19 mouse cellular contexts compared by ENCODE assay signal in the genomic region with DNA sequence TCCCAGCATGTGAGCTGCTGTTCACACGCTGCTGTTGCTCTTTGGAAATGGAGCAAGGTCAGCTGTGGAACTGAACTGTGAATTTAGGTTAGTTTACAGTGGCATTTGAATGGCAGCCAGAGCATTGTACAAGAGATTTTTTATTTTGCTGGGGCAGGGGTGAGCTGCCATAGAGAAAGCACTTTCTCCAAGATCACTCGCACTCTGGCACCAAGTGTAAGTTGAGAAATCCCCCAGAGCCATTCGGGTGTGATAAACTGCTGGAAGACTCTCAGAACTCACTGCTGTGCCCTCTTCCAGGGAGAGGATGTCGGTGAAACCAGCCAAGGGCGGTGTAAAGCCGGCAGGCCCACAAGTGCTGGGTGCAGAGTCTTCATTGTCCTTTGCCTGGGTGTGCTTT.
DNase-seq lines count a peak whose midpoint lies in the region; ATAC-seq and TF ChIP-seq lines count a peak whose summit lies in the region.
"Had no signal": no experiment of that assay in that cellular context is flagged by ENCODE, and none has a peak within 500 bp of the region (broad histone marks: within the 10 kb centered on the region; RNA-seq: fewer than 3 reads in every experiment).

No protein-coding gene starts in this region.

- no peak for TF ChIP-seq EP300 in lung, postnatal 0 days (IDR thresholded peaks at IDR 0.05)

- no peaks in the 10 kb centered on the region for H3K4me1 ChIP-seq in kidney, adult 2 months (ENCODE audit: control insufficient read depth, insufficient read depth, low read length)
- 0 out of 2 replicates have a peak, but pooled peaks cover 3% of the 10 kb centered on the region for H3K4me1 ChIP-seq in lung, postnatal 0 days (ENCODE audit: insufficient read depth, low read depth, low read length)

- DNase-seq in adrenal gland, adult 8-10 months: peak; percentile 31
- no peak for DNase-seq in adrenal gland, adult 18-20 months (ENCODE audit: low spot score in 2 of 2)
- peak; percentile 51 for DNase-seq in kidney, adult 2 months
- DNase-seq in kidney, adult 9 months: no peak
- DNase-seq in lung, postnatal 0 days (ENCODE audit: low spot score): no peak
- no peak for DNase-seq in lung, postnatal 25 days (ENCODE audit: low spot score)
- DNase-seq in adrenal gland, postnatal 36 days: peak; percentile 29 to 48
- DNase-seq: cerebellum, adult 11 months; cerebellum, postnatal 25 days; embryo, embryonic 11 days; heart, postnatal 36 days; kidney, adult 8-10 months had no signal

- ATAC-seq in lung, postnatal 0 days: 0 out of 2 replicates have a peak, but pooled peaks have one; percentile 26
- ATAC-seq: activated CD4-positive, CD25-positive, alpha-beta regulatory T cell, adult 4 months; CD4-positive, CD25-positive, alpha-beta regulatory T cell, adult 4 months; forebrain, embryonic 16.5 days had no signal

- no peak for TF ChIP-seq POLR2A in kidney, adult 2 months (IDR thresholded peaks at IDR 0.05; ENCODE audit: low read depth, low read length)

- WGBS in kidney, adult 2 months: 45% methylated on average over 6 of the region's 6 CpGs
- WGBS in lung, postnatal 0 days: 55% methylated on average over 6 of the region's 6 CpGs

- no peak overlapping the region for H3K4me2 ChIP-seq in lung, postnatal 0 days (replicated peaks; ENCODE audit: low read depth, low read length)
- H3K4me2 ChIP-seq: heart, embryonic 13.5 days; midbrain, embryonic 11.5 days; neural tube, embryonic 13.5 days had no signal

- no peak overlapping the region for H3K9ac ChIP-seq in lung, postnatal 0 days (replicated peaks; ENCODE audit: low read depth)
- H3K9ac ChIP-seq: heart, embryonic 13.5 days; neural tube, embryonic 13.5 days had no signal

- no peak overlapping the region for H3K27ac ChIP-seq in kidney, adult 2 months (ENCODE audit: insufficient read depth, low read depth, low read length)
- H3K27ac ChIP-seq in lung, postnatal 0 days (ENCODE audit: low read length): no peak overlapping the region
- H3K27ac ChIP-seq: heart, embryonic 13.5 days; macrophage; neural tube, embryonic 13.5 days had no signal

- no peaks in the 10 kb centered on the region for H3K9me3 ChIP-seq in lung, postnatal 0 days (ENCODE audit: low read length)
- H3K9me3 ChIP-seq: heart, embryonic 13.5 days; neural tube, embryonic 13.5 days had no signal

- no peak overlapping the region for H3K4me3 ChIP-seq in kidney, adult 2 months (ENCODE audit: insufficient read depth, low read depth, low read length)
- H3K4me3 ChIP-seq in lung, postnatal 0 days (ENCODE audit: low read depth, low read length): no peak overlapping the region
- H3K4me3 ChIP-seq: heart, embryonic 13.5 days; neural tube, embryonic 13.5 days had no signal

- no peak for TF ChIP-seq CTCF in kidney, adult 2 months (conservative IDR thresholded peaks at IDR 0.05; ENCODE audit: insufficient read depth, insufficient read length, low read depth, low read length)
- TF ChIP-seq CTCF in lung, postnatal 0 days (IDR thresholded peaks at IDR 0.05): no peak

- H3K36me3 ChIP-seq in kidney, adult 2 months (ENCODE audit: control insufficient read depth, insufficient read depth, low read length): no peaks in the 10 kb centered on the region
- no peaks in the 10 kb centered on the region for H3K36me3 ChIP-seq in lung, postnatal 0 days (ENCODE audit: insufficient read depth, low read length)
- H3K36me3 ChIP-seq: heart, embryonic 13.5 days; neural tube, embryonic 13.5 days had no signal

- H3K27me3 ChIP-seq in kidney, adult 2 months (replicated peaks; ENCODE audit: control insufficient read depth, insufficient read depth, low read length): no peaks in the 10 kb centered on the region
- H3K27me3 ChIP-seq in lung, postnatal 0 days (replicated peaks; ENCODE audit: insufficient read depth, low read length): no peaks in the 10 kb centered on the region
- H3K27me3 ChIP-seq: heart, embryonic 13.5 days; neural tube, embryonic 13.5 days had no signal

Comparison
In these comparisons a context has a peak if more than half of its experiments do, and no peak if none do; other contexts are left out.
1. DNase-seq: peak in adrenal gland, adult 8-10 months (single experiment), kidney, adult 2 months (single experiment) and adrenal gland, postnatal 36 days (2 of 2); none in adrenal gland, adult 18-20 months (0 of 2), kidney, adult 9 months (single experiment), lung, postnatal 0 days (single experiment) and lung, postnatal 25 days (single experiment).